In genomic region chr5:73912149-73912548, GRCm38 (mm10) we compare ENCODE assay signal across 20 mouse cellular contexts.
A peak's percentile ranks its signal among the peaks of the same experiment; 100 is the strongest.
DNase-seq lines count a peak whose midpoint lies in the region; ATAC-seq lines count a peak whose summit lies in the region.
"Had no signal": no experiment of that assay in that cellular context is flagged by ENCODE, and none has a peak within 500 bp of the region (broad histone marks: within the 10 kb centered on the region; RNA-seq: fewer than 3 reads in every experiment).

No protein-coding gene starts in this region.

- no peak overlapping the region for H3K4me2 ChIP-seq in intestine, embryonic 14.5 days (ENCODE audit: low read length)
- H3K4me2 ChIP-seq in intestine, embryonic 15.5 days (replicated peaks): no peak overlapping the region
- H3K4me2 ChIP-seq: heart, embryonic 12.5 days; hindbrain, embryonic 14.5 days had no signal

- no peak for DNase-seq in intestine, embryonic 14.5 days (ENCODE audit: low spot score)
- DNase-seq in cerebellum, adult 11 months: peak; percentile 49
- peak; percentile 57 for DNase-seq in cerebellum, adult 8-10 months
- DNase-seq in cerebellum, postnatal 25 days: peak; percentile 65 to 76
- no peak for DNase-seq in natural killer cell, adult 2 months (ENCODE audit: low spot score in 2 of 2)
- DNase-seq in spleen, postnatal 14 days (ENCODE audit: low spot score in 2 of 2): no peak
- no peak for DNase-seq in gastrocnemius, postnatal 4 days (ENCODE audit: low spot score in 2 of 2)
- DNase-seq: adrenal gland, adult 8-10 months; gastrocnemius, postnatal 36 days; heart, adult 2 months; kidney, adult 8-10 months had no signal

- no peak overlapping the region for H3K4me3 ChIP-seq in intestine, embryonic 14.5 days (ENCODE audit: low read depth, low read length)
- no peak overlapping the region for H3K4me3 ChIP-seq in intestine, embryonic 15.5 days (replicated peaks)
- H3K4me3 ChIP-seq: heart, adult 2 months; heart, embryonic 12.5 days; hindbrain, embryonic 10.5 days had no signal

- no peaks in the 10 kb centered on the region for H3K27me3 ChIP-seq in intestine, embryonic 14.5 days (replicated peaks; ENCODE audit: control insufficient read depth, insufficient read depth, low read length)
- H3K27me3 ChIP-seq in intestine, embryonic 15.5 days (replicated peaks): no peaks in the 10 kb centered on the region
- H3K27me3 ChIP-seq: CH12.LX; heart, embryonic 12.5 days; Patski had no signal

- no peak overlapping the region for H3K27ac ChIP-seq in intestine, embryonic 14.5 days (ENCODE audit: low read depth)
- no peak overlapping the region for H3K27ac ChIP-seq in intestine, embryonic 15.5 days
- H3K27ac ChIP-seq: heart, adult 2 months; hindbrain, embryonic 10.5 days; hindbrain, embryonic 14.5 days; kidney, postnatal 0 days had no signal

- H3K4me1 ChIP-seq in intestine, embryonic 14.5 days (replicated peaks; ENCODE audit: control insufficient read depth, insufficient read depth, low read length): no peaks in the 10 kb centered on the region
- H3K4me1 ChIP-seq in intestine, embryonic 15.5 days (replicated peaks): no peaks in the 10 kb centered on the region
- H3K4me1 ChIP-seq: heart, embryonic 12.5 days had no signal

- no peaks in the 10 kb centered on the region for H3K9me3 ChIP-seq in intestine, embryonic 14.5 days (ENCODE audit: control insufficient read depth, low read length)
- no peaks in the 10 kb centered on the region for H3K9me3 ChIP-seq in intestine, embryonic 15.5 days
- H3K9me3 ChIP-seq: heart, embryonic 12.5 days; hindbrain, embryonic 10.5 days had no signal

- no peak overlapping the region for H3K9ac ChIP-seq in intestine, embryonic 14.5 days (ENCODE audit: low read length)
- H3K9ac ChIP-seq in intestine, embryonic 15.5 days: no peak overlapping the region
- H3K9ac ChIP-seq: heart, embryonic 12.5 days; hindbrain, embryonic 14.5 days had no signal

- 0 out of 2 replicates have a peak, but pooled peaks have one; percentile 53 for ATAC-seq in intestine, embryonic 14.5 days (replicated peaks; ENCODE audit: low FRiP score, low TSS enrichment, low read depth)
- no peak for ATAC-seq in intestine, embryonic 15.5 days
- ATAC-seq: forebrain, embryonic 14.5 days; intestine, postnatal 0 days; Patski had no signal

- WGBS in intestine, embryonic 14.5 days: 52% methylated on average over 1 of the region's 1 CpGs
- WGBS in intestine, embryonic 15.5 days: 31% methylated on average over 1 of the region's 1 CpGs

- no peaks in the 10 kb centered on the region for H3K36me3 ChIP-seq in intestine, embryonic 14.5 days (ENCODE audit: control insufficient read depth, insufficient read depth, low read length)
- no peaks in the 10 kb centered on the region for H3K36me3 ChIP-seq in intestine, embryonic 15.5 days
- H3K36me3 ChIP-seq: heart, embryonic 12.5 days; hindbrain, embryonic 10.5 days had no signal

Comparison
In these comparisons a context has a peak if more than half of its experiments do, and no peak if none do; other contexts are left out.
1. DNase-seq: peak in cerebellum, adult 11 months (single experiment), cerebellum, adult 8-10 months (single experiment) and cerebellum, postnatal 25 days (2 of 2); none in intestine, embryonic 14.5 days (single experiment), natural killer cell, adult 2 months (0 of 2), spleen, postnatal 14 days (0 of 2) and gastrocnemius, postnatal 4 days (0 of 2).